9 mouse cellular contexts compared by ENCODE assay signal in genomic region chr2:65170693-65171456, GRCm38 (mm10).
DNase-seq lines count a peak whose midpoint lies in the region; ATAC-seq and TF ChIP-seq lines count a peak whose summit lies in the region.
"Had no signal": no experiment of that assay in that cellular context is flagged by ENCODE, and none has a peak within 500 bp of the region (broad histone marks: within the 10 kb centered on the region; RNA-seq: fewer than 3 reads in every experiment).

No protein-coding gene starts in this region.

- H3K4me1 ChIP-seq in CH12.LX (ENCODE audit: control insufficient read depth in 1 of 2, insufficient read depth in 2 of 2): no peaks in the 10 kb centered on the region; a peak in 1 of 4 replicates
- H3K4me1 ChIP-seq in liver, embryonic 16.5 days (ENCODE audit: control insufficient read depth, low read depth, low read length): no peaks in the 10 kb centered on the region

- no peak for TF ChIP-seq POLR2A in CH12.LX (IDR thresholded peaks at IDR 0.05; ENCODE audit: low read depth, low read length)

- peak overlapping the region; percentile 34 for H3K9ac ChIP-seq in CH12.LX (ENCODE audit: insufficient read depth, low read depth)
- H3K9ac ChIP-seq in liver, embryonic 16.5 days (ENCODE audit: low read depth, low read length): no peak overlapping the region

- H3K4me3 ChIP-seq in CH12.LX (replicated peaks in 1 of 3; ENCODE audit: low read depth in 2 of 3, low read length in 2 of 3, poor library complexity in 1 of 3): peak overlapping the region in 2 of 3 experiments; percentile 34 to 52
- peak overlapping the region; percentile 29 for H3K4me3 ChIP-seq in liver, embryonic 16.5 days (ENCODE audit: low read depth, low read length)
- H3K4me3 ChIP-seq: erythroblast, embryonic 14.5 days had no signal

- H3K4me2 ChIP-seq in CH12.LX (ENCODE audit: insufficient read depth, low read depth, poor library complexity, severe bottlenecking): peak overlapping the region; percentile 93
- peak overlapping the region; percentile 42 for H3K4me2 ChIP-seq in liver, embryonic 16.5 days (ENCODE audit: low read depth, low read length)

- no peak for ATAC-seq in liver, embryonic 16.5 days (ENCODE audit: low read depth)

- in situ Hi-C loops in CH12.LX (cut with MboI; ENCODE audit: low pct_ligation_motif_present, low pct_unique_long_range_greater_than_20kb, low sequenced_read_pairs): no loop called here

- 61% methylated on average over 18 of the region's 18 CpGs for WGBS in liver, embryonic 16.5 days (ENCODE audit: insufficient replicate concordance)

- dilution Hi-C loops in CH12.LX (cut with MboI; ENCODE audit: extremely low pct_ligation_motif_present, extremely low pct_unique_long_range_greater_than_20kb, low sequenced_read_pairs): no loop called here

- no peaks in the 10 kb centered on the region for H3K36me3 ChIP-seq in CH12.LX (replicated peaks in 1 of 2; ENCODE audit: control insufficient read depth in 1 of 2, insufficient read depth in 1 of 2, low read length in 1 of 2)
- no peaks in the 10 kb centered on the region for H3K36me3 ChIP-seq in liver, embryonic 16.5 days (ENCODE audit: control insufficient read depth, insufficient read depth)

- no peaks in the 10 kb centered on the region for H3K79me2 ChIP-seq in CH12.LX (replicated peaks; ENCODE audit: control insufficient read depth, extremely low read depth, insufficient read depth, poor library complexity, severe bottlenecking)

- no peak for TF ChIP-seq EP300 in CH12.LX (IDR thresholded peaks at IDR 0.05; ENCODE audit: low read length)

- DNase-seq in CD4-positive helper T cell, adult 2 months (ENCODE audit: low read depth, low spot score): peak; percentile 33
- DNase-seq in CH12.LX (ENCODE audit: extremely low read depth): no peak
- DNase-seq in kidney, adult 11 months: peak; percentile 78
- no peak for DNase-seq in embryo, embryonic 9.5 days (ENCODE audit: extremely low spot score)
- no peak for DNase-seq in layer of hippocampus, postnatal 25 days (ENCODE audit: extremely low spot score in 1 of 2, low spot score in 1 of 2)
- DNase-seq in right cerebral cortex, postnatal 14 days: no peak
- DNase-seq: heart, adult 18-20 months had no signal

- H3K27ac ChIP-seq in CH12.LX (ENCODE audit: insufficient read depth, low read depth): peak overlapping the region; percentile 19; the same call in 1 of the 2 replicates
- H3K27ac ChIP-seq in liver, embryonic 16.5 days (ENCODE audit: low read length): peak overlapping the region; percentile 59

- no peak for TF ChIP-seq CTCF in CH12.LX (conservative IDR thresholded peaks at IDR 0.05 in 1 of 2, IDR thresholded peaks at IDR 0.05 in 1 of 2; ENCODE audit: low read depth in 2 of 2, low read length in 2 of 2)

- H3K9me3 ChIP-seq in CH12.LX (replicated peaks; ENCODE audit: low read length): no peaks in the 10 kb centered on the region
- no peaks in the 10 kb centered on the region for H3K9me3 ChIP-seq in liver, embryonic 16.5 days (replicated peaks; ENCODE audit: control insufficient read depth, low read length)

- no peak for TF ChIP-seq RAD21 in CH12.LX (IDR thresholded peaks at IDR 0.05; ENCODE audit: low read depth, low read length)

- H3K27me3 ChIP-seq in CH12.LX (replicated peaks): no peaks in the 10 kb centered on the region
- H3K27me3 ChIP-seq in liver, embryonic 16.5 days (ENCODE audit: control insufficient read depth, insufficient read depth, low read depth, low read length): no peaks in the 10 kb centered on the region

TF ChIP-seq in CH12.LX, 34 proteins besides CTCF, POLR2A, EP300 and RAD21:
- TF ChIP-seq MEF2A (IDR thresholded peaks at IDR 0.05; ENCODE audit: borderline replicate concordance, low read depth, low read length): no peak
- no peak for TF ChIP-seq ZKSCAN1 (IDR thresholded peaks at IDR 0.05; ENCODE audit: borderline replicate concordance, low read depth, low read length)
- no peak for TF ChIP-seq TBP (conservative IDR thresholded peaks at IDR 0.05; ENCODE audit: low read depth, low read length)
- TF ChIP-seq IRF4 (IDR thresholded peaks at IDR 0.05; ENCODE audit: low read depth, low read length): no peak
- no peak for TF ChIP-seq CHD1 (IDR thresholded peaks at IDR 0.05; ENCODE audit: low read depth, low read length)
- TF ChIP-seq MAZ (IDR thresholded peaks at IDR 0.05; ENCODE audit: low read depth, low read length): no peak
- TF ChIP-seq MYC (IDR thresholded peaks at IDR 0.05; ENCODE audit: low read depth, low read length): no peak
- 0 out of 2 replicates have a peak, but pooled peaks have one; percentile 60 for TF ChIP-seq SIN3A (IDR thresholded peaks at IDR 0.05; ENCODE audit: low read length)
- no peak for TF ChIP-seq ELF1 (IDR thresholded peaks at IDR 0.05; ENCODE audit: low read depth, low read length)
- no peak for TF ChIP-seq POLR2AphosphoS2 (IDR thresholded peaks at IDR 0.05; ENCODE audit: low read depth, low read length)
- peak; percentile 42; the same call in 1 of the 2 replicates for TF ChIP-seq MXI1 (IDR thresholded peaks at IDR 0.05; ENCODE audit: low read depth, low read length)
- TF ChIP-seq BHLHE40 (IDR thresholded peaks at IDR 0.05; ENCODE audit: low read depth, low read length): no peak
- no peak for TF ChIP-seq USF2 (conservative IDR thresholded peaks at IDR 0.05; ENCODE audit: low read depth, low read length)
- TF ChIP-seq E2F4 (IDR thresholded peaks at IDR 0.05; ENCODE audit: insufficient replicate concordance, low read depth, low read length): no peak
- TF ChIP-seq GABPA (IDR thresholded peaks at IDR 0.05; ENCODE audit: insufficient replicate concordance, low read depth, low read length): no peak
- no peak for TF ChIP-seq CHD2 (IDR thresholded peaks at IDR 0.05; ENCODE audit: low read length)

Comparison
In these comparisons a context has a peak if more than half of its experiments do, and no peak if none do; other contexts are left out.
1. DNase-seq: peak in CD4-positive helper T cell, adult 2 months (single experiment) and kidney, adult 11 months (single experiment); none in CH12.LX (single experiment), embryo, embryonic 9.5 days (single experiment), layer of hippocampus, postnatal 25 days (0 of 2) and right cerebral cortex, postnatal 14 days (single experiment).